Mouse (Mus musculus): ENCODE data around the gene Rsph6a.

DNA sequence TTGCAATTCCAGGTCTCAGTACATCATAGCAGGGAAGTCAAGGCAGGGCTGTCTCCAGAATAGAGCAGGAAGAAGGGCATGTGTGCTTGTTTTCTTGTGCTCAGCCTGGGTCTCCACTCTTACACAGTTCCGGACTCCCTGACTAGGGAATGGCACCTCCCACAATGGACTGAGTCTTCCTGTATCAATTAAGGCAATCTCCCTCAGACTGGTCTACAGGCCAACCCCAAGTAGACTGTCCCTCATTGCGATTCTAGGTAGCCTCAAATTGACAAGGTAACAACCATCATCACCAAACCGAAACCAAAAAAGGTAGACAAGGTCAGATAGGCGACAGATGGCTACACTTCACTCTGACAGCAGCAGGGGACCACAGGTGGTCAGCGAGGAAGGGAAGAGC lies 20.7 kb downstream of the Rsph6a start:
- TF ChIP-seq CTCF (IDR thresholded peaks at IDR 0.05; ENCODE audit: low read depth) (no peak), EP300 (optimal IDR thresholded peaks at IDR 0.05) (no peak)

All from stomach, postnatal 0 days (tissue).